In the genomic region with DNA sequence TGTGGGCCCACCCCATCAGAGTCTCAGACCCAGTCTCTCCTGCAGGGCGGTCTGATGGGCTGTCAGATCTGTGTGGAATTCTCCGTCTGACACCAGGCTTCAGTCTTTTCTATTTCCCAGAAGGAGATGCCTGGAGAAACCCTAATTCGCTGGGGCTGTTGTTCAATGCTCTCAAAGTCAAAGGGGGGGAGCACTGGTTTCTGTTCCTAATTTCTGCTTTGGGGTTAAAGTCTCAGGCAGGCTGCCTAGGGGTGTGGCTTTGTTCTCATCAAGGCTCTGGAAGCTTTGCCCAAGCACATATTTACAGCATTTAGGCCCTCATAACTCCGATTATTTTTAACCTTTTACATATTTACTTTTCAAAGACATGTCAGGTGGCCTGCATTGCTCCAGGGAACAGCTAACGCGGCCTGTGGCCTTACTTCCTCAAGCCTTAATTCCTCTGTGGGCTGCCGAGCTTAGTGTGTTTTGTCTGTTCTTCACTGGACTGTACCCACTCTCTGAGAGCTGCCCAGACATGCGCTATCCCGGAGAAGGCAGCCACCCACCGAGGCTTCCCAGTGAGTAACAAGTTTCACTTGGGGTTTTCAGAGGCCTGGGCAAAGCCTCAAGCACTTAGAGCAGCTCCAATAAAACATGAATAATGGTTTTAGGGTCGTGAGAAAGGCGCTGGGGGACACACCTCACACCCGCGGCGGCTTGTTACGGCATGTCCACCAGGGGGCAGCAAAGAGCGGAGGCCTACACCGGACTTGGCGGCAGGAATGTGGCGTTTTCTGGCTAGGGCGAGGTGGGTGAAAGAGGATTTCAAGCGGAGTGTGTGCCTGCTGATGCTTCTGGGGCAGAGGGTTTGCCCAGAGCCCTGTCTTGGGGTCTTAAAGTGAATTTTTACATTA, we compare ENCODE assay signal across 8 mouse cellular contexts. TPM values are rescaled to one million over a fixed set of nuclear protein-coding genes. Genes with fewer than 3 reads are reported as not detected.
DNase-seq lines count a peak whose midpoint lies in the region; ATAC-seq and TF ChIP-seq lines count a peak whose summit lies in the region.

No protein-coding gene starts in this region.

- peak; percentile 98 for TF ChIP-seq CTCF in left cerebral cortex, adult 2 months (IDR thresholded peaks at IDR 0.05)
- TF ChIP-seq CTCF in liver, embryonic 14.5 days (IDR thresholded peaks at IDR 0.05; ENCODE audit: low read depth) = peak; percentile 98

- H3K9ac ChIP-seq in embryonic facial prominence, embryonic 11.5 days (replicated peaks; ENCODE audit: low read length) = no peak overlapping the region
- H3K9ac ChIP-seq in liver, embryonic 14.5 days (replicated peaks) = no peak overlapping the region

- no peak overlapping the region for H3K4me2 ChIP-seq in embryonic facial prominence, embryonic 11.5 days (ENCODE audit: low read depth, low read length)
- H3K4me2 ChIP-seq in liver, embryonic 14.5 days (ENCODE audit: low read depth) = no peak overlapping the region

- no peaks in the 10 kb centered on the region for H3K4me1 ChIP-seq in embryonic facial prominence, embryonic 11.5 days (ENCODE audit: control insufficient read depth, insufficient read depth, low read length)
- no peaks in the 10 kb centered on the region; a peak in 1 of 4 replicates for H3K4me1 ChIP-seq in liver, embryonic 14.5 days (replicated peaks; ENCODE audit: control insufficient read depth in 2 of 2, insufficient read depth in 2 of 2, low read length in 1 of 2)

- H3K27me3 ChIP-seq in embryonic facial prominence, embryonic 11.5 days (ENCODE audit: control insufficient read depth, insufficient read depth, low read length) = peaks cover 20% of the 10 kb centered on the region
- peaks cover 15% of the 10 kb centered on the region for H3K27me3 ChIP-seq in liver, embryonic 14.5 days (ENCODE audit: control insufficient read depth, insufficient read depth, low read length)

- no peaks in the 10 kb centered on the region for H3K36me3 ChIP-seq in embryonic facial prominence, embryonic 11.5 days (replicated peaks; ENCODE audit: control insufficient read depth, insufficient read depth, low read depth, low read length)
- H3K36me3 ChIP-seq in liver, embryonic 14.5 days (replicated peaks; ENCODE audit: control insufficient read depth, insufficient read depth, low read depth) = no peaks in the 10 kb centered on the region

- no peak for TF ChIP-seq EP300 in liver, embryonic 14.5 days (IDR thresholded peaks at IDR 0.05; ENCODE audit: low read depth)

- DNase-seq in left cerebral cortex, adult 2 months (ENCODE audit: extremely low spot score in 1 of 2, low spot score in 2 of 2) = peak in 1 of 2 experiments; percentile 75
- no peak for DNase-seq in left cerebral cortex, postnatal 36 days (ENCODE audit: low spot score in 2 of 2)
- peak; percentile 71 to 84 for DNase-seq in adrenal gland, adult 18-20 months (ENCODE audit: low spot score in 2 of 2)
- DNase-seq in embryonic facial prominence, embryonic 11.5 days (ENCODE audit: low spot score) = peak; percentile 74
- peak; percentile 77 for DNase-seq in induced T-regulatory cell, adult 2 months (ENCODE audit: low read depth)
- no peak for DNase-seq in liver, embryonic 14.5 days (ENCODE audit: low read depth in 3 of 3, low spot score in 3 of 3)
- peak; percentile 82 for DNase-seq in retina, embryonic 14.5 days (ENCODE audit: low spot score)
- DNase-seq in urinary bladder, postnatal 25 days (ENCODE audit: low spot score) = peak; percentile 89

- intact Hi-C loops in left cerebral cortex, adult 2 months (cut with DNase I) = no loop called here
- intact Hi-C loops in left cerebral cortex, postnatal 36 days (cut with DNase I) = no loop called here

- 23% methylated on average over 22 of the region's 22 CpGs for WGBS in embryonic facial prominence, embryonic 11.5 days
- WGBS in liver, embryonic 14.5 days (ENCODE audit: insufficient replicate concordance) = 23% methylated on average over 22 of the region's 22 CpGs

- H3K9me3 ChIP-seq in embryonic facial prominence, embryonic 11.5 days (replicated peaks; ENCODE audit: control insufficient read depth, low read length) = no peaks in the 10 kb centered on the region
- no peaks in the 10 kb centered on the region for H3K9me3 ChIP-seq in liver, embryonic 14.5 days (ENCODE audit: control insufficient read depth, low read length)

- no peak overlapping the region for H3K27ac ChIP-seq in left cerebral cortex, adult 2 months
- no peak overlapping the region for H3K27ac ChIP-seq in embryonic facial prominence, embryonic 11.5 days (replicated peaks; ENCODE audit: low read depth, low read length)
- H3K27ac ChIP-seq in liver, embryonic 14.5 days = no peak overlapping the region

- no peak overlapping the region for H3K4me3 ChIP-seq in left cerebral cortex, adult 2 months
- no peak overlapping the region for H3K4me3 ChIP-seq in embryonic facial prominence, embryonic 11.5 days (ENCODE audit: low read depth, low read length)
- no peak overlapping the region for H3K4me3 ChIP-seq in liver, embryonic 14.5 days (ENCODE audit: insufficient read depth in 1 of 2, low read depth in 2 of 2, low read length in 2 of 2)

- ATAC-seq in embryonic facial prominence, embryonic 11.5 days (replicated peaks; ENCODE audit: insufficient number of reproducible peaks, low FRiP score, low TSS enrichment, low read depth) = no peak
- ATAC-seq in liver, embryonic 14.5 days (ENCODE audit: insufficient read depth) = no peak

RNA-seq across cellular contexts. Expression of a gene that starts 6.6 kb away (rescaled TPM):
- total RNA-seq in left cerebral cortex, adult 2 months (2021) = not detected
- total RNA-seq in left cerebral cortex, postnatal 36 days (2021) = not detected
- total RNA-seq in adrenal gland, adult 18-20 months (2021) = not detected
- polyA plus RNA-seq in embryonic facial prominence, embryonic 11.5 days (2014; fragmentation: Nextera tagmentation; extraction: Ambion mirVana) = 0.22 and 0.24 TPM in 2 replicates
- polyA plus RNA-seq in liver, embryonic 14.5 days (2012; rRNA removed) = 0.01 and 0.02 TPM in 2 replicates
- 0.05 TPM in 1 of 2 replicates, not detected in the other for polyA plus RNA-seq in liver, embryonic 14.5 days (2014; fragmentation: Nextera tagmentation; extraction: Ambion mirVana)

RNA-seq across cellular contexts. Expression of a gene that starts 12.7 kb away (rescaled TPM):
- total RNA-seq in left cerebral cortex, adult 2 months (2021) = 100 to 1,000 TPM; 300 to 307 TPM
- total RNA-seq in left cerebral cortex, postnatal 36 days (2021) = 100 to 1,000 TPM; 295 to 323 TPM
- total RNA-seq in adrenal gland, adult 18-20 months (2021) = 10 to 100 TPM; 45.7 to 54.0 TPM
- polyA plus RNA-seq in embryonic facial prominence, embryonic 11.5 days (2014; fragmentation: Nextera tagmentation; extraction: Ambion mirVana) = 47.5 and 54.9 TPM in 2 replicates
- polyA plus RNA-seq in liver, embryonic 14.5 days (2012; rRNA removed) = 10.8 and 12.5 TPM in 2 replicates
- 12.2 and 13.0 TPM in 2 replicates for polyA plus RNA-seq in liver, embryonic 14.5 days (2014; fragmentation: Nextera tagmentation; extraction: Ambion mirVana)

RNA-seq across cellular contexts. Expression of a gene that starts 13.1 kb away (rescaled TPM):
- 1 to 10 TPM; 2.1 to 2.6 TPM for total RNA-seq in left cerebral cortex, adult 2 months (2021)
- total RNA-seq in left cerebral cortex, postnatal 36 days (2021) = 1 to 10 TPM; 1.4 to 2.0 TPM
- total RNA-seq in adrenal gland, adult 18-20 months (2021) = 1 to 10 TPM; 1.9 to 3.3 TPM
- polyA plus RNA-seq in embryonic facial prominence, embryonic 11.5 days (2014; fragmentation: Nextera tagmentation; extraction: Ambion mirVana) = 6.2 and 7.3 TPM in 2 replicates
- polyA plus RNA-seq in liver, embryonic 14.5 days (2012; rRNA removed) = 1.2 and 1.5 TPM in 2 replicates
- polyA plus RNA-seq in liver, embryonic 14.5 days (2014; fragmentation: Nextera tagmentation; extraction: Ambion mirVana) = 1.2 and 1.9 TPM in 2 replicates

RNA-seq across cellular contexts. Expression of a gene that starts 49.5 kb away (rescaled TPM):
- total RNA-seq in left cerebral cortex, adult 2 months (2021) = 10 to 100 TPM; 16.4 to 28.6 TPM
- total RNA-seq in left cerebral cortex, postnatal 36 days (2021) = 10 to 100 TPM in 1 of 2 experiments, 1 to 10 TPM in 1; 8.7 to 10.1 TPM
- total RNA-seq in adrenal gland, adult 18-20 months (2021) = 1 to 10 TPM; 1.3 to 2.8 TPM
- polyA plus RNA-seq in embryonic facial prominence, embryonic 11.5 days (2014; fragmentation: Nextera tagmentation; extraction: Ambion mirVana) = 0.21 and 0.75 TPM in 2 replicates
- polyA plus RNA-seq in liver, embryonic 14.5 days (2012; rRNA removed) = 0.68 and 0.93 TPM in 2 replicates
- polyA plus RNA-seq in liver, embryonic 14.5 days (2014; fragmentation: Nextera tagmentation; extraction: Ambion mirVana) = 0.15 and 0.16 TPM in 2 replicates

Comparison
In these comparisons a context has a peak if more than half of its experiments do, and no peak if none do; other contexts are left out.
1. DNase-seq: peak in adrenal gland, adult 18-20 months (2 of 2), embryonic facial prominence, embryonic 11.5 days (single experiment), induced T-regulatory cell, adult 2 months (single experiment), retina, embryonic 14.5 days (single experiment) and urinary bladder, postnatal 25 days (single experiment); none in left cerebral cortex, postnatal 36 days (0 of 2) and liver, embryonic 14.5 days (0 of 3).
2. RNA of a gene that starts 12.7 kb away (total RNA-seq): 295 to 323 TPM in left cerebral cortex, postnatal 36 days and 300 to 307 TPM in left cerebral cortex, adult 2 months; 45.7 to 54.0 TPM in adrenal gland, adult 18-20 months; every median in the first group is over 4 times any median in the second.